8 mouse cellular contexts compared by ENCODE assay signal in the genomic region with DNA sequence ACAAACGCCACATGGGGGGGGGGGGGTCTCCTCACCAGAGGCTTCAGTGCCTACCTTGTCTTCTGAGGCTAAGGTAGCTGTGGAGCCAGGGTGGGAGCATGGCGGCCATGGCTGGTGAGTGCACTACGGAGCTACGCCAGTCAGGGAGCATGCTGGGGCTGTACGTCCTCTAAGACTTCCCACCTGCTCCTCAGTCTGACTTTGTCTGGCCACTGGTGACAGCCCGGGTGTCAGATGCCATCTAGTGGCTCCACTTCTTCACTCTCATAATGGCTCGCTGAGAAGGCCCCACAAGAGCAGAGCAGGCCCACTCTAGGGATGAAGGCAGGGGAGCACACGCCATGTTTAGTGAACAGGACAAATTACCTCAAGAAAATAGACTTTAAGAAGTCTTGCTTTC. TPM values are rescaled to one million over a fixed set of nuclear protein-coding genes. Genes with fewer than 3 reads are reported as not detected.
A peak's percentile ranks its signal among the peaks of the same experiment; 100 is the strongest.
DNase-seq lines count a peak whose midpoint lies in the region; ATAC-seq and TF ChIP-seq lines count a peak whose summit lies in the region.

No protein-coding gene starts in this region.

- intact Hi-C loops in gastrocnemius, adult 2 months (cut with DNase I) = loop anchor here (10.0 kb wide), 1 partner anchor 189 kb away; no protein-coding TSS in a partner anchor

- H3K4me1 ChIP-seq in testis, adult 2 months (ENCODE audit: control insufficient read depth, insufficient read depth, low read length) = peaks cover 7% of the 10 kb centered on the region
- no peaks in the 10 kb centered on the region for H3K4me1 ChIP-seq in midbrain, embryonic 13.5 days (replicated peaks)

- DNase-seq in adrenal gland, postnatal 10 days = peak; percentile 44
- no peak for DNase-seq in adrenal gland, adult 18-20 months (ENCODE audit: low spot score in 2 of 2)
- no peak for DNase-seq in testis, postnatal 10 days (ENCODE audit: low spot score)
- DNase-seq in gastrocnemius, adult 2 months = peak; percentile 68
- peak; percentile 65 for DNase-seq in kidney, postnatal 10 days
- DNase-seq in ovary, adult 18-20 months (ENCODE audit: low spot score) = no peak

- peak; percentile 21; the same call in 1 of the 2 replicates for TF ChIP-seq CTCF in testis, adult 2 months (IDR thresholded peaks at IDR 0.05; ENCODE audit: control insufficient read depth, insufficient read depth, insufficient replicate concordance, low read depth, low read length)
- TF ChIP-seq CTCF in gastrocnemius, adult 2 months (IDR thresholded peaks at IDR 0.05) = peak; percentile 76

- ATAC-seq in midbrain, embryonic 13.5 days = peak; percentile 88

- no peak for TF ChIP-seq POLR2A in testis, adult 2 months (IDR thresholded peaks at IDR 0.05; ENCODE audit: control insufficient read depth, low read depth, low read length)

- no peak overlapping the region for H3K27ac ChIP-seq in testis, adult 2 months (ENCODE audit: control insufficient read depth, insufficient read depth, low read depth, low read length)
- no peak overlapping the region for H3K27ac ChIP-seq in gastrocnemius, adult 2 months
- no peak overlapping the region for H3K27ac ChIP-seq in midbrain, embryonic 13.5 days

- H3K9me3 ChIP-seq in midbrain, embryonic 13.5 days = no peaks in the 10 kb centered on the region

- no peaks in the 10 kb centered on the region for H3K27me3 ChIP-seq in testis, adult 2 months (ENCODE audit: control insufficient read depth, insufficient read depth, low read length)
- no peaks in the 10 kb centered on the region for H3K27me3 ChIP-seq in midbrain, embryonic 13.5 days

- no peak overlapping the region for H3K4me2 ChIP-seq in midbrain, embryonic 13.5 days (replicated peaks)

- no peak overlapping the region for H3K9ac ChIP-seq in midbrain, embryonic 13.5 days (replicated peaks)

- WGBS in midbrain, embryonic 13.5 days = 58% methylated on average over 8 of the region's 8 CpGs

- no peak overlapping the region for H3K4me3 ChIP-seq in testis, adult 2 months (ENCODE audit: control insufficient read depth, low read depth, low read length)
- no peak overlapping the region for H3K4me3 ChIP-seq in gastrocnemius, adult 2 months
- no peak overlapping the region for H3K4me3 ChIP-seq in midbrain, embryonic 13.5 days (replicated peaks)

- no peaks in the 10 kb centered on the region; the same call in 1 of the 2 replicates for H3K36me3 ChIP-seq in testis, adult 2 months (ENCODE audit: control insufficient read depth, insufficient read depth, low read length)
- peaks cover 90% of the 10 kb centered on the region for H3K36me3 ChIP-seq in midbrain, embryonic 13.5 days

RNA-seq across cellular contexts. Expression of gene N4bp1, which starts 41.2 kb away (rescaled TPM):
- 10 to 100 TPM; 24.2 to 30.1 TPM for total RNA-seq in adrenal gland, postnatal 10 days (2021)
- 10 to 100 TPM; 25.4 to 42.8 TPM for total RNA-seq in adrenal gland, adult 18-20 months (2021)
- polyA plus RNA-seq in testis, adult 2 months (2012; rRNA removed) = 5.0 and 6.7 TPM in 2 replicates
- 10 to 100 TPM; 16.6 to 18.2 TPM for total RNA-seq in gastrocnemius, adult 2 months (2021)
- 10.7 and 11.4 TPM in 2 replicates for polyA plus RNA-seq in midbrain, embryonic 13.5 days (2015; fragmentation: Nextera tagmentation; extraction: Ambion mirVana)

Comparison
In these comparisons a context has a peak if more than half of its experiments do, and no peak if none do; other contexts are left out.
1. DNase-seq: peak in adrenal gland, postnatal 10 days (single experiment), gastrocnemius, adult 2 months (single experiment) and kidney, postnatal 10 days (single experiment); none in adrenal gland, adult 18-20 months (0 of 2), testis, postnatal 10 days (single experiment) and ovary, adult 18-20 months (single experiment).